Mouse (Mus musculus) neural tube, embryonic 13.5 days (tissue): ENCODE measurements around the gene Tut1. TPM values are rescaled to one million over a fixed set of nuclear protein-coding genes. Genes with fewer than 3 reads are reported as not detected.
A peak's percentile ranks its signal among the peaks of the same experiment; 100 is the strongest.
"Not testable (repeated sequence)": the region's sequence is repeated elsewhere in the genome, so short reads cannot be mapped to it uniquely, and the experiment has no call there.

ENCODE experiments used
- ATAC-seq: fragments of 200-750 bp; cut with Nextera tagmentation; 2 replicates; pipeline ENCODE4 v1.8.0; 2017; ENCODE audit warnings: low read depth, mild to moderate bottlenecking, moderate TSS enrichment, moderate library complexity
- H3K27ac ChIP-seq: fragments of 300-500 bp; sonication (generic); replicated peaks from 2 replicates; pipeline ENCODE4 v1.5.1; 2015; ENCODE audit warnings: moderate library complexity, mild to moderate bottlenecking, inconsistent platforms
- H3K27me3 ChIP-seq: fragments of 300-500 bp; sonication (generic); 2 replicates; pipeline ENCODE4 v1.6.1; 2015; ENCODE audit warnings: mild to moderate bottlenecking, inconsistent platforms
- H3K36me3 ChIP-seq: fragments of 300-500 bp; sonication (generic); 2 replicates; pipeline ENCODE4 v1.6.1; 2015; ENCODE audit warnings: mild to moderate bottlenecking, inconsistent platforms
- H3K4me1 ChIP-seq: fragments of 300-500 bp; sonication (generic); replicated peaks from 2 replicates; pipeline ENCODE4 v1.6.1; 2015; ENCODE audit warnings: inconsistent platforms
- H3K4me2 ChIP-seq: fragments of 300-500 bp; sonication (generic); 2 replicates; pipeline ENCODE4 v1.6.1; 2015; ENCODE audit warnings: inconsistent platforms, mild to moderate bottlenecking, moderate library complexity
- H3K4me3 ChIP-seq: fragments of 300-500 bp; sonication (generic); 2 replicates; pipeline ENCODE4 v1.5.1; 2015; ENCODE audit warnings: mild to moderate bottlenecking, inconsistent platforms
- H3K9ac ChIP-seq: fragments of 300-500 bp; sonication (generic); 2 replicates; pipeline ENCODE4 v1.6.1; 2015; ENCODE audit warnings: moderate library complexity, mild to moderate bottlenecking, inconsistent platforms
- H3K9me3 ChIP-seq: fragments of 300-500 bp; sonication (generic); 2 replicates; pipeline ENCODE4 v1.6.1; 2016; ENCODE audit warnings: inconsistent platforms
- WGBS: fragments of 180-500 bp; shearing (Covaris S2); methylation state at CpG from one replicate; pipeline ENCODE4 v1.1.7; 2015; 5-methylcytosine and 5-hydroxymethylcytosine counted together
- polyA plus RNA-seq: library from polyadenylated mRNA; unstranded; fragments of >200 nt; fragmentation: Nextera tagmentation; extraction: Ambion mirVana; gene quantifications from 2 replicates; pipeline ENCODE4 v1.2.1, GENCODE M21; 2015

Gene Tut1
- polyA plus RNA-seq, 1 experiment from 2014 or later, result 29.2 TPM

DNA sequence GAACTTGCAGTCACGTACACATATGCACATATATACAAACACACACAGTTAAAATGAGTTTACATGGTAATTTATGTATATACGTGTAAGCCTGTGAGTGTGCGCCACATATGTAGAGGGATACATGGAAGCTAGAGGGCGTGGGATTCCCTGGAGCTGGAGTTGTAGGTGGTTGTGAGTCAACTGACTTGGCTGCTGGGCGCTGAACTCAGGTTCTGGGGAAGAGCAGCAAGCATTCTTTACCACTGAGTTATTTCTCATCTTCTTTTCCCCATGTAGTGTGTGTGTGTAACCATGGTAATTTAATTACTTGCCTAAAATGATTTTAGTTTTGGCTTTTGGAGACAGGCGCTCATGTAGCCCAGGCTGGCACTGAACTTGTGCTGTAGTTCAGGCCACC, 43.0 kb downstream of the Tut1 start:
- 88% methylated on average over 6 of the region's 6 CpGs for WGBS
- Histone ChIP-seq H3K4me2 (no peak overlapping the region), H3K9ac (no peak overlapping the region), H3K4me3 (no peak overlapping the region), H3K9me3 (no peaks in the 10 kb centered on the region), H3K4me1 (peaks cover 14% of the 10 kb centered on the region), H3K36me3 (no peaks in the 10 kb centered on the region), H3K27ac (no peak overlapping the region), H3K27me3 (peaks cover 11% of the 10 kb centered on the region)
- ATAC-seq, result no peak

DNA sequence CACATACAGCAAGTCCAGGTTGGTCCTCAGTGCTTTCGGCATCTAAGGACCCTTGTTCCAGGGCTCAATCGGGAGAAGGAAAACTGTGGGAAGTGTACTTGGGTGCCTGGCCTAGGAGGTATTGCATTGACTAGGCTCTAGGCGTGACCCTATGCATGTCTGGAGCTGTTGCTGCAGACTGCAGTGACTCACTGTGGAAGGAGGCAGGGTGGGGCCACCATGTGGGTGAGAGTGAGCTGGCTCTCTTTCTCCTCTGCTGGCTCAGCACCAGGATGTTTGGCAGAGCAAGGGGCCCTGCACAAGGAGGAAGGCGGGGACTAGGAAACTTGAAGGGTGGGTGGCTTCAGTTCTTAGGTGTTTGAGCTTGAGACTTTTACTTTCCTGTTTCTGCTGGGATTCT, 43.9 kb downstream of the Tut1 start:
- no peak overlapping the region for H3K27ac ChIP-seq
- 66% methylated on average over 4 of the region's 4 CpGs for WGBS
- 0 out of 2 replicates have a peak, but pooled peaks cover 2% of the 10 kb centered on the region for H3K27me3 ChIP-seq
- ATAC-seq, result peak; percentile 59; the same call in 1 of the 2 replicates
- no peak overlapping the region for H3K4me2 ChIP-seq
- H3K9me3 ChIP-seq, result no peaks in the 10 kb centered on the region
- no peak overlapping the region for H3K9ac ChIP-seq
- peaks cover 11% of the 10 kb centered on the region for H3K4me1 ChIP-seq
- no peak overlapping the region for H3K4me3 ChIP-seq
- H3K36me3 ChIP-seq, result no peaks in the 10 kb centered on the region

DNA sequence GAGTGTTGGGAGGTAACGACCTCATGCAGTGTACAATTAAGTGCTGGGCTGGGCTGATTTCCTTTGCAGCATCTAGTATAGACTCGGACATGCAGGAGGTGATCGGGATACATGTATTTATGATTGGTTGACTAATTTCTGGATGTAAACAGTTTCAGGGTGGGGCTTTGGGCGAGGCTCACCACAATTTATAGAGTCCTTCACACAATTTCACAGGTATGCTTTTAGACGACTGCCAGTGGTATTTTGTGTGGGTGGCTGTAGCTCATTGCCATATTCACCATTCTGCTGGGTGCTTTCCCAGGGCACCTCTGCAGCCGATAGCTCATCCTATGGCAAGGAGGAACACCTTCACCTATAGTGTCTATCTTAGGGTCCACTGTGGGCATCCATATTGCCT, 44.9 kb downstream of the Tut1 start:
- WGBS, result 86% methylated on average over 6 of the region's 6 CpGs
- no peak for ATAC-seq
- Histone ChIP-seq H3K4me1 (0 out of 2 replicates have a peak, but pooled peaks cover 8% of the 10 kb centered on the region), H3K27ac (no peak overlapping the region), H3K4me2 (no peak overlapping the region), H3K4me3 (no peak overlapping the region), H3K9ac (no peak overlapping the region), H3K36me3 (no peaks in the 10 kb centered on the region), H3K9me3 (no peaks in the 10 kb centered on the region), H3K27me3 (no peaks in the 10 kb centered on the region)

DNA sequence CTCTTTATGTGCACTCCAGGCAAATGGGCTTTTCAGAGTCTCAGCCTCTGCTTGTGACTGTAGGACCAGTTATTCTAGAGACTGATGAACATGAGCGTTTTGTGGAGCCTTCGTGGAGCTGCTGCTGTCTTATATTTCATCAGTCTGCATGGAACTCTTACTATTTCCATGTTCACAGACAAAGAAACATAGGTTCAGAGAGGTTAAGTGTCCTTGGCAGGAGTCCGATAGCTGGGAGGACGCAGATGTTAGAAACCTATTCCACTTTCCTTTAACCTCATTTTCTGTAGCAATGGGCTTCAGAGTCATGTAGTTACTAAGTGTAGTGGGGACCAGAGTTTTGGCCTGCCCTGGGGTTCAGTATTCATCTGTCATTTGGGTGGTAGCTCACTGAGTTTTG, 45.6 kb downstream of the Tut1 start:
- no peak overlapping the region for H3K4me3 ChIP-seq
- H3K4me1 ChIP-seq, result 0 out of 2 replicates have a peak, but pooled peaks cover 8% of the 10 kb centered on the region
- no peak overlapping the region for H3K4me2 ChIP-seq
- H3K27ac ChIP-seq, result no peak overlapping the region
- no peak overlapping the region for H3K9ac ChIP-seq
- H3K9me3 ChIP-seq, result no peaks in the 10 kb centered on the region
- H3K27me3 ChIP-seq, result no peaks in the 10 kb centered on the region
- no peak for ATAC-seq
- H3K36me3 ChIP-seq, result no peaks in the 10 kb centered on the region
- 92% methylated on average over 4 of the region's 4 CpGs for WGBS

DNA sequence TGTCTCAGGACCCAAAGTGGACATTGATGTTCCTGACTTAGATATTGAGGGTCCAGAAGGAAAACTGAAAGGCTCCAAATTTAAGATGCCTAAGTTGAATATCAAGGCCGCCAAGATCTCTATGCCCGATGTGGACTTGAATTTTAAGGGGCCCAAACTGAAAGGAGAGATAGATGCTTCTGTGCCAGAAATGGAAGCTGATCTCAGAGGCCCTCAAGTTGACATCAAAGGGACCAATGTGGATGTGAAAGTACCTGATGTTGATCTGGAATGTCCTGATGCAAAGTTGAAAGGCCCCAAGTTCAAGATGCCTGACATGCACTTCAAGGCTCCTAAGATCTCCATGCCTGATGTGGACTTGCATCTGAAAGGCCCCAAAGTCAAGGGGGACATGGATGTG, 53.3 kb downstream of the Tut1 start:
- 88% methylated on average over 2 of the region's 2 CpGs for WGBS
- not testable (repeated sequence) for H3K9ac ChIP-seq, H3K4me3 ChIP-seq, H3K27me3 ChIP-seq, H3K27ac ChIP-seq, ATAC-seq, H3K36me3 ChIP-seq, H3K9me3 ChIP-seq, H3K4me2 ChIP-seq, H3K4me1 ChIP-seq

Other genes with a start within 250 kb of the Tut1 start
- 149 and 155 TPM in 2 replicates for gene Slc3a2, start 230.5 kb upstream of the Tut1 start, polyA plus RNA-seq
- gene Wdr74, start 218.0 kb upstream of the Tut1 start, polyA plus RNA-seq, result 84.4 and 87.8 TPM in 2 replicates
- gene 1700092M07Rik, start 213.1 kb upstream of the Tut1 start, polyA plus RNA-seq, result 1.6 and 2.4 TPM in 2 replicates
- 124 and 127 TPM in 2 replicates for gene Stx5a, start 212.4 kb upstream of the Tut1 start, polyA plus RNA-seq
- gene Nxf1, start 196.8 kb upstream of the Tut1 start, polyA plus RNA-seq, result 161 and 192 TPM in 2 replicates
- gene Tmem223, start 182.9 kb upstream of the Tut1 start, polyA plus RNA-seq, result 219 and 253 TPM in 2 replicates
- gene Tmem179b, start 179.4 kb upstream of the Tut1 start, polyA plus RNA-seq, result 39.3 and 41.9 TPM in 2 replicates
- 22.9 and 25.9 TPM in 2 replicates for gene Taf6l, start 167.4 kb upstream of the Tut1 start, polyA plus RNA-seq
- gene Polr2g, start 155.3 kb upstream of the Tut1 start, polyA plus RNA-seq, result 167 and 168 TPM in 2 replicates
- 8.2 and 8.6 TPM in 2 replicates for gene Zbtb3, start 151.3 kb upstream of the Tut1 start, polyA plus RNA-seq
- gene Ttc9c, start 134.5 kb upstream of the Tut1 start, polyA plus RNA-seq, result 47.6 and 59.0 TPM in 2 replicates
- gene Hnrnpul2, start 133.8 kb upstream of the Tut1 start, polyA plus RNA-seq, result 5.3 and 6.0 TPM in 2 replicates
- gene AC129217.1, start 124.1 kb upstream of the Tut1 start, polyA plus RNA-seq, result not detected in 2 replicates
- 82.5 and 84.2 TPM in 2 replicates for gene Bscl2, start 116.4 kb upstream of the Tut1 start, polyA plus RNA-seq
- gene Gng3, start 114.7 kb upstream of the Tut1 start, polyA plus RNA-seq, result 335 and 393 TPM in 2 replicates
- 0.96 and 1.4 TPM in 2 replicates for gene Lrrn4cl, start 103.1 kb upstream of the Tut1 start, polyA plus RNA-seq
- 166 and 171 TPM in 2 replicates for gene Ubxn1, start 82.4 kb upstream of the Tut1 start, polyA plus RNA-seq
- gene Uqcc3, start 72.9 kb upstream of the Tut1 start, polyA plus RNA-seq, result 69.0 and 73.5 TPM in 2 replicates
- 41.1 and 56.4 TPM in 2 replicates for gene Lbhd1, start 70.1 kb upstream of the Tut1 start, polyA plus RNA-seq
- not detected in 2 replicates for gene Gm49403, start 69.9 kb upstream of the Tut1 start, polyA plus RNA-seq
- 55.6 and 58.8 TPM in 2 replicates for gene 1810009A15Rik, start 65.0 kb upstream of the Tut1 start, polyA plus RNA-seq
- gene Gm49416, start 64.9 kb upstream of the Tut1 start, polyA plus RNA-seq, result 0.27 TPM in 1 of 2 replicates, not detected in the other
- 31.7 and 36.2 TPM in 2 replicates for gene Ints5, start 60.8 kb upstream of the Tut1 start, polyA plus RNA-seq
- 89.4 and 101 TPM in 2 replicates for gene Ganab, start 55.8 kb upstream of the Tut1 start, polyA plus RNA-seq
- gene B3gat3, start 33.5 kb upstream of the Tut1 start, polyA plus RNA-seq, result 86.9 and 88.7 TPM in 2 replicates
- gene Rom1, start 24.5 kb upstream of the Tut1 start, polyA plus RNA-seq, result 1.6 and 2.8 TPM in 2 replicates
- gene Eml3, start 24.3 kb upstream of the Tut1 start, polyA plus RNA-seq, result 11.8 and 12.2 TPM in 2 replicates
- 126 and 141 TPM in 2 replicates for gene Mta2, start 12.0 kb upstream of the Tut1 start, polyA plus RNA-seq
- gene Eef1g, start 13.2 kb downstream of the Tut1 start, polyA plus RNA-seq, result 323 and 328 TPM in 2 replicates
- 4.8 and 4.9 TPM in 2 replicates for gene Ahnak, start 35.4 kb downstream of the Tut1 start, polyA plus RNA-seq
- gene Scgb1a1, start 134.1 kb downstream of the Tut1 start, polyA plus RNA-seq, result not detected in 2 replicates
- 18.5 and 21.8 TPM in 2 replicates for gene Asrgl1, start 181.8 kb downstream of the Tut1 start, polyA plus RNA-seq